Mouse (Mus musculus) midbrain, embryonic 14.5 days (tissue): ENCODE results near the gene Efcc1. TPM values are rescaled to one million over a fixed set of nuclear protein-coding genes. Genes with fewer than 3 reads are reported as not detected.

ENCODE experiments used
- ATAC-seq: fragments of 200-750 bp; cut with Nextera tagmentation; 2 replicates; pipeline ENCODE4 v1.8.0; 2017; ENCODE audit warnings: moderate number of reproducible peaks, moderate library complexity; ENCODE audit not compliant: low FRiP score, low TSS enrichment
- DNase-seq: peaks from one replicate; pipeline ENCODE4 v3.0.0-alpha.2; 2015
- H3K27ac ChIP-seq: fragments of 300-500 bp; sonication (generic); replicated peaks from 2 replicates; pipeline ENCODE4 v1.5.1; 2014; ENCODE audit warnings: mild to moderate bottlenecking, low read depth, low read length, moderate library complexity
- H3K27me3 ChIP-seq: fragments of 300-500 bp; sonication (generic); 2 replicates; pipeline ENCODE4 v1.6.1; 2014; ENCODE audit warnings: low read length, control low read depth, mixed read lengths; ENCODE audit not compliant: control insufficient read depth, insufficient read depth
- H3K36me3 ChIP-seq: fragments of 300-500 bp; sonication (generic); 2 replicates; pipeline ENCODE4 v1.6.1; 2014; ENCODE audit warnings: low read length, control low read depth; ENCODE audit not compliant: control insufficient read depth, insufficient read depth
- H3K4me1 ChIP-seq: fragments of 300-500 bp; sonication (generic); 2 replicates; pipeline ENCODE4 v1.6.1; 2014; ENCODE audit warnings: mild to moderate bottlenecking, antibody characterized with exemption, low read length, control low read depth; ENCODE audit not compliant: control insufficient read depth, insufficient read depth
- H3K4me2 ChIP-seq: fragments of 300-500 bp; sonication (generic); 2 replicates; pipeline ENCODE4 v1.6.1; 2014; ENCODE audit warnings: mild to moderate bottlenecking, low read length, moderate library complexity
- H3K4me3 ChIP-seq: fragments of 300-500 bp; sonication (generic); replicated peaks from 2 replicates; pipeline ENCODE4 v1.5.1; 2014; ENCODE audit warnings: low read depth, low read length
- H3K9ac ChIP-seq: fragments of 300-500 bp; sonication (generic); replicated peaks from 2 replicates; pipeline ENCODE4 v1.6.1; 2014; ENCODE audit warnings: mild to moderate bottlenecking, low read length, moderate library complexity
- H3K9me3 ChIP-seq: fragments of 300-500 bp; sonication (generic); 2 replicates; pipeline ENCODE4 v1.6.1; 2016; ENCODE audit warnings: low read length, control low read depth, mixed read lengths; ENCODE audit not compliant: control insufficient read depth
- WGBS: fragments of 180-500 bp; shearing (Covaris S2); extraction: QIAGEN DNeasy Blood & Tissue Kit; methylation state at CpG from one replicate; pipeline ENCODE4 v1.1.7; 2014; 5-methylcytosine and 5-hydroxymethylcytosine counted together
- polyA plus RNA-seq: library from polyadenylated mRNA; unstranded; fragments of >200 nt; fragmentation: Nextera tagmentation; extraction: Ambion mirVana; gene quantifications from 2 replicates; pipeline ENCODE4 v1.2.1, GENCODE M21; 2014

The Efcc1 gene
- polyA plus RNA-seq, 1 experiment from 2014 or later: 5.0 TPM

DNA sequence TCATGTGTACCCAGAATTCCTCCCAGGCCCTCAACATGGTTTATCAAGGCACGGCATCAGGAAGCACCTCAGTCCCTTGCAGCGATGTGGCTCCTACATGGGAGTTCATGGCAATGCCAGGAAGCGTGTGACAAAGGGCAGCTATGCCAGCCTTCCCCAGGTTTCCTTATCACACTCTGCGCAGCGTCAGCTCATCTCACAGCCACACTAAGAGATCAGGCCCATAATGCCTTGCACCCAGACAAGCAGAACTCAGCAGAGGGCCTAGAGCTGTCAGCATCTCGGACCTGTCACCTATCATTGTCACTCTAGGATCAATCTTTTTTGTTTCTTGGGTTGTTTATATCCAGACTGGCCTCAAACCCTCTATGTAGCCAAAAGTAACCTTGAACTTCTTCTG lies 68.9 kb downstream of the Efcc1 start:
- ATAC-seq (no peak), DNase-seq (no peak)
- no peak overlapping the region for H3K9ac ChIP-seq
- H3K4me3 ChIP-seq: no peak overlapping the region
- no peak overlapping the region for H3K4me2 ChIP-seq
- H3K27ac ChIP-seq: no peak overlapping the region
- no peaks in the 10 kb centered on the region for H3K9me3 ChIP-seq
- H3K4me1 ChIP-seq: no peaks in the 10 kb centered on the region
- 0 out of 2 replicates have a peak, but pooled peaks cover 2% of the 10 kb centered on the region for H3K36me3 ChIP-seq
- no peaks in the 10 kb centered on the region for H3K27me3 ChIP-seq
- WGBS: 93% methylated on average over 6 of the region's 6 CpGs

DNA sequence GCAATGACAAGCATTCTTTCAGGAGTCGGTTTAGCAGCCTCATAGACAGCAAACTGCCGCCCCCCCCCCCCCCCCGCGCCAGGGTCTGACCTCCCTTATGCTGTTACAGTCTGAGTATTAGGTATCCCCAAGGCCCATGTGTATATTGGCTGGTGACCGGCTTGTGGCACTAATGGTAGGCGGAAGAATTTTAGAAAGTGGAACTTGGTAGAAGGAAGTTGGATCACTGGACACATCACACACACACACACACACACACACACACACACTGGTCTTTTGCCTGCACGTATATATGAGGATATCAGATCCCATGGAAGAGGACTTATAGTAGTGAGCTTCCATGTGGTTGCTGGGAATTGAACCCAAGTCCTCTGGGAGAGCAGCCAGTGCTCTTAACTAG lies 71.8 kb downstream of the Efcc1 start:
- H3K36me3 ChIP-seq: 0 out of 2 replicates have a peak, but pooled peaks cover 2% of the 10 kb centered on the region
- H3K9me3 ChIP-seq: no peaks in the 10 kb centered on the region
- ATAC-seq (no peak), DNase-seq (no peak)
- H3K9ac ChIP-seq: no peak overlapping the region
- no peak overlapping the region for H3K4me3 ChIP-seq
- WGBS: 87% methylated on average over 7 of the region's 7 CpGs
- H3K27me3 ChIP-seq: no peaks in the 10 kb centered on the region
- H3K27ac ChIP-seq: no peak overlapping the region
- H3K4me2 ChIP-seq: no peak overlapping the region
- no peaks in the 10 kb centered on the region for H3K4me1 ChIP-seq

GRCm38 (mm10) chr6:87804036-87804435 lies 73.4 kb downstream of the Efcc1 start:
- no peak overlapping the region for H3K27ac ChIP-seq
- ATAC-seq (no peak), DNase-seq (no peak)
- H3K4me1 ChIP-seq: no peaks in the 10 kb centered on the region
- 90% methylated on average over 1 of the region's 1 CpGs for WGBS
- no peak overlapping the region for H3K4me3 ChIP-seq
- no peaks in the 10 kb centered on the region for H3K9me3 ChIP-seq
- H3K36me3 ChIP-seq: 0 out of 2 replicates have a peak, but pooled peaks cover 2% of the 10 kb centered on the region
- H3K9ac ChIP-seq: no peak overlapping the region
- H3K27me3 ChIP-seq: no peaks in the 10 kb centered on the region
- no peak overlapping the region for H3K4me2 ChIP-seq

DNA sequence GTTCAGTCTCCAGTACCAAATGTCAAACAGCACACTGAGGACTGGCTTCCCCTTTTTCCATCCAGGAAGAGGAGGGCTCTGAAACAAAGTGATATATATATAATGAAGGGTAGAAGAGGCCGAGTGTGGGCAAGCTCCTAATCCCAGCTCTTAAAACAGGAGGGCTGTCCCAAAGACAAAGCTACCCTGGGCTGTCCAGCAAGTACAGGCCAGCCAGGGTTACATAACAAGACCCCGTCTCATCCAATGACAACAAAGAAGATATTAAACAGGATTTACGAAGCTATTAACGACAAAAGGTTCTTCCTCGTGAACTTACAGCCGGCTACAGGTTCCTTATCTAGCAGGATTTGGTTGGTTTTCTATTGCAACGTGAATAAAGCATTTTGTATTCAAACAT lies 74.2 kb downstream of the Efcc1 start:
- H3K36me3 ChIP-seq: 0 out of 2 replicates have a peak, but pooled peaks cover 2% of the 10 kb centered on the region
- no peaks in the 10 kb centered on the region for H3K9me3 ChIP-seq
- H3K4me1 ChIP-seq: no peaks in the 10 kb centered on the region
- H3K4me2 ChIP-seq: no peak overlapping the region
- 76% methylated on average over 7 of the region's 7 CpGs for WGBS
- H3K9ac ChIP-seq: no peak overlapping the region
- DNase-seq (no peak), ATAC-seq (no peak)
- no peak overlapping the region for H3K4me3 ChIP-seq
- H3K27me3 ChIP-seq: no peaks in the 10 kb centered on the region
- H3K27ac ChIP-seq: no peak overlapping the region

DNA sequence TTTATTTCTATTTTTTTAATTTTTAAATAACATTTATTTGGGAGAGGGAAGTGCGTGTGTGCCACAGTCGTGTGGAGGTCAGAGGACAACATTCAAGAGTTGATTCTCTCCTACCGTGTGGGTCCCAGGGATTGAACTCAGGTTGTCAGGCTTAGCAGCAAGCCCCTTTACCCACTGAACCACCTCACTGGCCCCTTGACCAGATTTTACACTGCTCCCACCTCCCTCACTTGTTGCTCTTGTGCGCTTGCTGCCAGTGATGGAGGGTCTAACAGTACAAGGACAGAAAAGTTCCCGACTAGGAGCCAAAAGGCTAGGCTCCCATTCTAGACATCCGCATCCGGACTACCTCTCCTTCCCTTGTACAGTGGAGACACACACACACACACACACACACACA lies 74.8 kb downstream of the Efcc1 start:
- ATAC-seq (no peak), DNase-seq (no peak)
- Histone ChIP-seq H3K4me3 (no peak overlapping the region), H3K36me3 (0 out of 2 replicates have a peak, but pooled peaks cover 2% of the 10 kb centered on the region), H3K27ac (no peak overlapping the region), H3K4me1 (0 out of 2 replicates have a peak, but pooled peaks cover under 1% of the 10 kb centered on the region), H3K9me3 (no peaks in the 10 kb centered on the region), H3K27me3 (no peaks in the 10 kb centered on the region), H3K9ac (no peak overlapping the region), H3K4me2 (no peak overlapping the region)
- WGBS: 92% methylated on average over 7 of the region's 7 CpGs

Other genes starting within 250 kb of the Efcc1 start
- 1.1 and 2.4 TPM in 2 replicates for gene Arhgap25, start 197.6 kb upstream of the Efcc1 start, polyA plus RNA-seq
- gene Prokr1, start 140.1 kb upstream of the Efcc1 start, polyA plus RNA-seq: 1.00 and 1.5 TPM in 2 replicates
- 6.0 and 8.4 TPM in 2 replicates for gene Aplf, start 58.7 kb upstream of the Efcc1 start, polyA plus RNA-seq
- gene Gp9, start 47.2 kb downstream of the Efcc1 start, polyA plus RNA-seq: 0.59 and 0.66 TPM in 2 replicates
- 9.2 and 9.8 TPM in 2 replicates for gene Rab43, start 81.3 kb downstream of the Efcc1 start, polyA plus RNA-seq
- 2.0 and 4.6 TPM in 2 replicates for gene Gm45140, start 104.9 kb downstream of the Efcc1 start, polyA plus RNA-seq
- gene Isy1, start 107.9 kb downstream of the Efcc1 start, polyA plus RNA-seq: 21.9 and 23.9 TPM in 2 replicates
- gene Cnbp, start 120.2 kb downstream of the Efcc1 start, polyA plus RNA-seq: 553 and 588 TPM in 2 replicates
- 161 and 185 TPM in 2 replicates for gene Copg1, start 156.9 kb downstream of the Efcc1 start, polyA plus RNA-seq
- gene Hmces, start 183.1 kb downstream of the Efcc1 start, polyA plus RNA-seq: 40.5 and 42.3 TPM in 2 replicates